Mouse (Mus musculus) forebrain, embryonic 15.5 days (tissue): Measurements from ENCODE around the gene Kynu. TPM values are rescaled to one million over a fixed set of nuclear protein-coding genes. Genes with fewer than 3 reads are reported as not detected.

Source experiments
- polyA plus RNA-seq: library from polyadenylated mRNA; unstranded; fragments of >200 nt; fragmentation: Nextera tagmentation; extraction: Ambion mirVana; gene quantifications from 2 replicates; pipeline ENCODE4 v1.2.1, GENCODE M21; 2015

Kynu gene
- polyA plus RNA-seq, 1 experiment from 2014 or later = 0.20 TPM

Other genes with a start within 250 kb of the Kynu start
- 0.61 and 0.87 TPM in 2 replicates for gene Arhgap15, start 193.5 kb downstream of the Kynu start, polyA plus RNA-seq